Mouse (Mus musculus): Measurements from ENCODE around the gene Ebf1.

- TF ChIP-seq USF1 (IDR thresholded peaks at IDR 0.05; ENCODE audit: low read depth) = no peak
- TF ChIP-seq POLR2A (IDR thresholded peaks at IDR 0.05; ENCODE audit: insufficient read length, low read depth) = peak; percentile 58
- TF ChIP-seq E2F4 (IDR thresholded peaks at IDR 0.05; ENCODE audit: insufficient read depth) = no peak
- TF ChIP-seq POLR2AphosphoS2 (IDR thresholded peaks at IDR 0.05; ENCODE audit: insufficient read length, low read depth) = peak; percentile 78
- TF ChIP-seq TCF3 (IDR thresholded peaks at IDR 0.05; ENCODE audit: insufficient read length, low read depth) = no peak
- TF ChIP-seq MYOD1 (IDR thresholded peaks at IDR 0.05; ENCODE audit: control insufficient read depth in 1 of 3, insufficient read length in 2 of 3, low read depth in 2 of 3) = no peak
- TF ChIP-seq SRF (IDR thresholded peaks at IDR 0.05; ENCODE audit: control insufficient read depth, insufficient read length, low read depth) = peak; percentile 57
- TF ChIP-seq MAX (IDR thresholded peaks at IDR 0.05; ENCODE audit: low read depth) = no peak
- no peak for TF ChIP-seq CEBPB (IDR thresholded peaks at IDR 0.05; ENCODE audit: insufficient read depth, poor library complexity, severe bottlenecking)
- TF ChIP-seq MYOG (IDR thresholded peaks at IDR 0.05; ENCODE audit: control insufficient read depth in 1 of 3, insufficient read depth in 1 of 3, insufficient read length in 2 of 3, low read depth in 2 of 3) = no peak
- no peak for TF ChIP-seq TCF12 (IDR thresholded peaks at IDR 0.05; ENCODE audit: insufficient read depth, poor library complexity, severe bottlenecking)
These were observed at the start of gene Ebf1 for GRCm38 (mm10) chr11:44616788-44617712.

All from myocyte (in vitro differentiated cells).